Comparison of ENCODE assay signal across 9 mouse cellular contexts in the genomic region with DNA sequence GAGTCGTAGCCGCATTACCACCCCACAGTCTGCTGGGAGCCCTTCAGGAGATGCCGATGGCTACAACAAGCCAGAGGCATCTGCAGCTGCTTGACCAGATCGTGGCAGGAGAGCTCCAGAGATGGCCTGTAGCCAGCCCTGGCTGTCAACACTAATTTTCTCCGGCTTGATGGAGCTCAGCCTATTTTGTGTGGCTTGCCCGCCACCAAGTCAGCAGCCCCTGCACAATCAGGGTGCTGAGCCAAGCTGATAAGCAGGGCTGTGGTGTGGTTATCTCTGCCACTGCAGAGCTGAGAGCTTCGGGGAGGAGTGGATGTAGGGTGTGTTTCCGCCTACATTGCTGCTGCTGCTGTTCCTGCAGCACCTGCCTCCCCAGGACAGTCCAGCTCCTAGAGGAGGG.
DNase-seq lines count a peak whose midpoint lies in the region; ATAC-seq and TF ChIP-seq lines count a peak whose summit lies in the region.
"Had no signal": no experiment of that assay in that cellular context is flagged by ENCODE, and none has a peak within 500 bp of the region (broad histone marks: within the 10 kb centered on the region; RNA-seq: fewer than 3 reads in every experiment).

No protein-coding gene starts in this region.

- H3K36me3 ChIP-seq in kidney, embryonic 14.5 days (ENCODE audit: control insufficient read depth, insufficient read depth, low read length): no peaks in the 10 kb centered on the region
- no peaks in the 10 kb centered on the region for H3K36me3 ChIP-seq in heart, embryonic 13.5 days
- H3K36me3 ChIP-seq in thymus, adult 2 months (ENCODE audit: control insufficient read depth, insufficient read depth, low read length): no peaks in the 10 kb centered on the region

- TF ChIP-seq CTCF in thymus, adult 2 months (IDR thresholded peaks at IDR 0.05; ENCODE audit: borderline replicate concordance, control insufficient read depth, extremely low read depth, insufficient read depth, low read length, poor library complexity): no peak

- H3K4me2 ChIP-seq in kidney, embryonic 14.5 days (replicated peaks; ENCODE audit: low read depth, low read length): no peak overlapping the region
- H3K4me2 ChIP-seq in heart, embryonic 13.5 days: peak overlapping the region; percentile 47

- H3K9ac ChIP-seq in kidney, embryonic 14.5 days (ENCODE audit: low read depth, low read length): no peak overlapping the region
- no peak overlapping the region for H3K9ac ChIP-seq in heart, embryonic 13.5 days

- no peak for ATAC-seq in kidney, embryonic 14.5 days (ENCODE audit: low FRiP score, low TSS enrichment)
- peak; percentile 66; the same call in 1 of the 2 replicates for ATAC-seq in heart, embryonic 13.5 days (ENCODE audit: extremely low read depth, insufficient number of reproducible peaks, low FRiP score, low TSS enrichment)
- ATAC-seq in megakaryocyte progenitor cell, adult 5-6 weeks (replicated peaks; ENCODE audit: poor library complexity): peak; percentile 97
- ATAC-seq in CD4-positive, CD25-positive, alpha-beta regulatory T cell, adult 4 months: no peak
- ATAC-seq: forebrain, embryonic 16.5 days had no signal

- no peaks in the 10 kb centered on the region for H3K27me3 ChIP-seq in kidney, embryonic 14.5 days (ENCODE audit: control insufficient read depth, insufficient read depth, low read length)
- H3K27me3 ChIP-seq in heart, embryonic 13.5 days (replicated peaks): peaks cover 88% of the 10 kb centered on the region
- H3K27me3 ChIP-seq in thymus, adult 2 months (ENCODE audit: control insufficient read depth, insufficient read depth, low read length): no peaks in the 10 kb centered on the region

- no peak for TF ChIP-seq POLR2A in thymus, adult 2 months (IDR thresholded peaks at IDR 0.05; ENCODE audit: control insufficient read depth, extremely low read depth, insufficient read depth, low read length, poor library complexity)

- WGBS in kidney, embryonic 14.5 days: 77% methylated on average over 8 of the region's 8 CpGs
- 3% methylated on average over 8 of the region's 8 CpGs for WGBS in heart, embryonic 13.5 days
- 27% methylated on average over 8 of the region's 8 CpGs for WGBS in thymus, adult 2 months

- H3K9me3 ChIP-seq in kidney, embryonic 14.5 days (ENCODE audit: control insufficient read depth, low read length): no peaks in the 10 kb centered on the region
- H3K9me3 ChIP-seq in heart, embryonic 13.5 days: no peaks in the 10 kb centered on the region

- H3K4me1 ChIP-seq in kidney, embryonic 14.5 days (ENCODE audit: control insufficient read depth, insufficient read depth, low read length): no peaks in the 10 kb centered on the region
- peaks cover 62% of the 10 kb centered on the region for H3K4me1 ChIP-seq in heart, embryonic 13.5 days
- no peaks in the 10 kb centered on the region for H3K4me1 ChIP-seq in thymus, adult 2 months (replicated peaks; ENCODE audit: control insufficient read depth, insufficient read depth, low read length)

- DNase-seq in kidney, adult 11 months: peak; percentile 6
- peak; percentile 52 for DNase-seq in brain, adult 2 months (ENCODE audit: low read depth, low spot score)
- no peak for DNase-seq in spleen, adult 12 weeks (ENCODE audit: low spot score)
- DNase-seq in thymus, adult 2 months: no peak

- H3K27ac ChIP-seq in kidney, embryonic 14.5 days (ENCODE audit: low read depth, low read length): no peak overlapping the region
- peak overlapping the region; percentile 58 for H3K27ac ChIP-seq in heart, embryonic 13.5 days (replicated peaks)
- no peak overlapping the region for H3K27ac ChIP-seq in thymus, adult 2 months (ENCODE audit: control insufficient read depth, insufficient read depth, low read length)

- no peak overlapping the region for H3K4me3 ChIP-seq in kidney, embryonic 14.5 days (ENCODE audit: low read length)
- H3K4me3 ChIP-seq in heart, embryonic 13.5 days: no peak overlapping the region
- H3K4me3 ChIP-seq in thymus, adult 2 months (ENCODE audit: control insufficient read depth, insufficient read depth, low read length): no peak overlapping the region

Comparison
In these comparisons a context has a peak if more than half of its experiments do, and no peak if none do; other contexts are left out.
1. DNase-seq: peak in kidney, adult 11 months (single experiment) and brain, adult 2 months (single experiment); none in spleen, adult 12 weeks (single experiment) and thymus, adult 2 months (single experiment).
2. ATAC-seq: peak in heart, embryonic 13.5 days (single experiment) and megakaryocyte progenitor cell, adult 5-6 weeks (single experiment); none in kidney, embryonic 14.5 days (single experiment) and CD4-positive, CD25-positive, alpha-beta regulatory T cell, adult 4 months (single experiment).